Mouse (Mus musculus): ENCODE measurements at regions not wholly inside any gene's neighbourhood (a gene's known extent, or its start where the extent isn't known, plus 50 kb on each side); places are given as distances from the start of the nearest gene placed in this dataset.
A peak's percentile ranks its signal among the peaks of the same experiment; 100 is the strongest.

DNA sequence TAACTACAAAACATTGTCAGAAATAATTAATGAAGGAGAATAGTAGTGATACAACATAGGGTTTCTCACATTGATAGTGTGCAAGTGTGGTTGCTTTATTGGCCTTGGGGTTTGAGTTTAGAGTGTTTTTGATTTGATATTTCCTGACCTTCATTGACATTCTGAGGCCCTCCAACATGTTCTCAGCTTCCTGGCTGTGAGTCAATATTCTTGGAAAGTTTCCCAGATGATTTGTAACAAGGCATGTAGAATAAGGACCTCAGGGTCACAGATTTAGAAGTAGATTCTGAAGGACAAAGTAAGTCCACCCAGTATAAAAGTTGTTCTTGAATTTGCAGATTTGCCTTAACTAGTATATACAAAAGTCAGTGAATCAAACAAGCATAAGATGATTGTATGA lies 969.7 kb upstream of the Pcdh9 start:
- no peak for ATAC-seq (ENCODE audit: low FRiP score)
- no peak overlapping the region for H3K4me3 ChIP-seq (ENCODE audit: low read depth, low read length)
- H3K27me3 ChIP-seq (ENCODE audit: insufficient read depth, low read length), result no peaks in the 10 kb centered on the region

DNA sequence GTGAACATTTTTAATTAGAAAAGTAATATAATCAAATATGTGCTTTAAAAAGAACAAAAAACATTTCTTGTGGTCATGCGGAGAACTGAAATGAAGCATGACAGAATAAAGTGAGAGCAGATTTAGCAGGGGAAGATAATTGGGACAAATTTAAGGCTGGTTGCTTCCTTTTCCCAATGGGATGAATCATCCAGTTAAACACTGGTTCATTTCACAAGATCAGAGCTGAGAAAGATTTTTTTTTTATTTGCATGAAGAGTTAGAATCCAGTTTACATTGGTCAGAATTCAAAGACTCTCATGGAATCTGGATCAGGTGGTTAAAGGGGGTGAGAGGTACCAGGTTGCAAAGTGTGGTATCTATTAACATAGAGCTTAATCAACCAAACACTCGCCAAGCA lies 978.5 kb upstream of the Pcdh9 start:
- H3K9me3 ChIP-seq (ENCODE audit: low read length), result no peaks in the 10 kb centered on the region
- 59% methylated on average over 2 of the region's 2 CpGs for WGBS
- no peak for DNase-seq (ENCODE audit: low spot score)

More for the DNA sequence above, 969.7 kb upstream of the Pcdh9 start:
- Histone ChIP-seq H3K36me3 (ENCODE audit: insufficient read depth, low read length) (no peaks in the 10 kb centered on the region), H3K27ac (ENCODE audit: low read depth, low read length) (no peak overlapping the region), H3K4me1 (ENCODE audit: insufficient read depth, low read length) (no peaks in the 10 kb centered on the region), H3K9me3 (ENCODE audit: low read length) (no peaks in the 10 kb centered on the region), H3K4me2 (ENCODE audit: low read depth, low read length, poor library complexity, severe bottlenecking) (no peak overlapping the region), H3K9ac (replicated peaks; ENCODE audit: low read length, poor library complexity, severe bottlenecking) (no peak overlapping the region)
- DNase-seq (ENCODE audit: low spot score), result no peak
- TF ChIP-seq CTCF (IDR thresholded peaks at IDR 0.05), result no peak

DNA sequence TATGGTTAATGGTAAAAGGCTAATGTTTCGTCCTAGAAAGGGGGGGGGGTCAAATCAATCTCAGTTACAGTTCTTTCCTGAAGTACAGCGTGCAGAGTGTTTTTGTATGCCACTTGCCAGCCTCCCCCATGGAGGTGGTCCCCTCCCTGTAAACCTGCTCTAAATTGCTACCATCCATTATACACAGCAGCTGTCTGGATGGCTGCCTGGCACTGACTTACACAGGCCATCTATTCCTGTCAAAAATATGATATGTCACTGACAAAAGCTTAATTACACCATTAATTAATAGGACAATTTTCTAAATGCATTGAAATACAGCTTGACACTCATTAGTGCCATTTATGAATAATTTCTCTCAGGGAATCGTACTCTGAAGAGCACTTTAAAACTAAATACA lies 995.0 kb upstream of the 4921530L21Rik start:
- WGBS, result 64% methylated on average over 3 of the region's 3 CpGs
- Histone ChIP-seq H3K27ac (ENCODE audit: low read depth, low read length) (no peak overlapping the region), H3K4me3 (ENCODE audit: low read depth, low read length) (no peak overlapping the region), H3K36me3 (ENCODE audit: insufficient read depth, low read length) (no peaks in the 10 kb centered on the region), H3K9me3 (ENCODE audit: low read length) (no peaks in the 10 kb centered on the region), H3K9ac (replicated peaks; ENCODE audit: low read length, poor library complexity, severe bottlenecking) (no peak overlapping the region), H3K27me3 (ENCODE audit: insufficient read depth, low read length) (no peaks in the 10 kb centered on the region), H3K4me1 (ENCODE audit: insufficient read depth, low read length) (no peaks in the 10 kb centered on the region), H3K4me2 (ENCODE audit: low read depth, low read length, poor library complexity, severe bottlenecking) (no peak overlapping the region)
- DNase-seq (ENCODE audit: low spot score), result peak; percentile 43
- no peak for TF ChIP-seq CTCF (IDR thresholded peaks at IDR 0.05)
- ATAC-seq (ENCODE audit: low FRiP score), result no peak

More for the DNA sequence above, 978.5 kb upstream of the Pcdh9 start:
- no peak for TF ChIP-seq CTCF (IDR thresholded peaks at IDR 0.05)
- Histone ChIP-seq H3K36me3 (ENCODE audit: insufficient read depth, low read length) (no peaks in the 10 kb centered on the region), H3K27me3 (ENCODE audit: insufficient read depth, low read length) (no peaks in the 10 kb centered on the region), H3K4me2 (ENCODE audit: low read depth, low read length, poor library complexity, severe bottlenecking) (no peak overlapping the region), H3K4me1 (ENCODE audit: insufficient read depth, low read length) (no peaks in the 10 kb centered on the region), H3K27ac (ENCODE audit: low read depth, low read length) (no peak overlapping the region), H3K4me3 (ENCODE audit: low read depth, low read length) (no peak overlapping the region), H3K9ac (replicated peaks; ENCODE audit: low read length, poor library complexity, severe bottlenecking) (no peak overlapping the region)
- no peak for ATAC-seq (ENCODE audit: low FRiP score)

DNA sequence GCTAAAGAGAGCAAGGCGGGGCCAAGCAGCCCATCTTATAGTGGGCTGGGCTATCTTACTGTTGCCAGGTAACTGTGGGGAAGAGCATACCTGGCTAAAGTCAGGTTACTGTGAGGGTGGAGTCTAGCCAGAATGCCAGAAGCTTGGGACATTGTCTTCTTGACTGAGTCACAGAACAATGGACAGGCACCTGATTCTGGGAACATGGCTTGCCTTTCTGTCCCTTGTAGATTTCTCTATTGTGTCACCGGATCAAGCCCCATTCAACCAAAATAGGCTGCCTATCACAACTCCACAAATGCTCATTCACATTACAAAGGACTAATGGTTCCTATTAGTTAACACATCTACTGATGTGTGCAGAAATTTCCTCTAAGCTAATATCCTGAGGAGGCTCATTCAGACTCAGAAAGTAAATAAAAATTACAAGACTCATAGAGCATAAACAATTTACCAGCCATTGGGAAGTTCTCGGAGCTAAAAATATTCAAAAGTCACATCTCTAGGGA lies 985.7 kb upstream of the 4921530L21Rik start:
- no peak for DNase-seq (ENCODE audit: low spot score)
- no peak for ATAC-seq (ENCODE audit: low FRiP score)
- Histone ChIP-seq H3K27me3 (ENCODE audit: insufficient read depth, low read length) (no peaks in the 10 kb centered on the region), H3K4me2 (ENCODE audit: low read depth, low read length, poor library complexity, severe bottlenecking) (no peak overlapping the region), H3K36me3 (ENCODE audit: insufficient read depth, low read length) (no peaks in the 10 kb centered on the region), H3K27ac (ENCODE audit: low read depth, low read length) (no peak overlapping the region), H3K4me1 (ENCODE audit: insufficient read depth, low read length) (no peaks in the 10 kb centered on the region), H3K9me3 (ENCODE audit: low read length) (no peaks in the 10 kb centered on the region), H3K9ac (replicated peaks; ENCODE audit: low read length, poor library complexity, severe bottlenecking) (no peak overlapping the region), H3K4me3 (ENCODE audit: low read depth, low read length) (no peak overlapping the region)
- TF ChIP-seq CTCF (IDR thresholded peaks at IDR 0.05), result no peak
- WGBS, result 74% methylated on average over 3 of the region's 3 CpGs

DNA sequence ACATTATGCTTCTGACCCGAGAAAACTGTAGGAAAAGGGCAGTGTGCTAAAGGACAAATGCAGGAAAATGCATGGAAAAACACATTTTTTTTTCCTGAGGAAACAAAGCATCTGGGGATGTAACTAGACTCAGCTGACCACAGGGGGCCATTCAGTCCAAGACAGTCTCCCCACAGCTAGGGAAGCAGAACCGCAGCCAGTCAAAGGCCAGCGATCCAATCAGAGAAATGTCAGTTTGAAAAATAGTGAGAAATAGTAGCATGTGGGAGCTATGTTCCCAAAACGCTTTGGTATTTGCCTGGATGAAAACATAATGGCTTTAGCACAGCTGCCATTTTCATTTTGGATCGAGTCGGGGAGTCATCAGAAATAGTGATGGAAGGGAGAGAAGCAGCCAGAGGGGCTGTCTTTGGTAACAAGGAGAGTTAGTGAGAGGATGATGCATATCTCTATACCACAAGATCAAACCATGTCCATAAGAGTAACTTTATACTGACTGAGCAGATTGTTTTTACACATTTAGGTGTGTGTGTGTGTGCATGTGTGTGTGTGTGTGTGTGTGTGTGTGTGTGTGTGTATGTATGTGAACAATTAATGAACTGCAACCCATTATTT lies 982.3 kb upstream of the 4921530L21Rik start:
- TF ChIP-seq CTCF (IDR thresholded peaks at IDR 0.05), result no peak
- no peak overlapping the region for H3K27ac ChIP-seq (ENCODE audit: low read depth, low read length)
- H3K4me3 ChIP-seq (ENCODE audit: low read depth, low read length), result no peak overlapping the region
- H3K4me1 ChIP-seq (ENCODE audit: insufficient read depth, low read length), result no peaks in the 10 kb centered on the region
- H3K27me3 ChIP-seq (ENCODE audit: insufficient read depth, low read length), result no peaks in the 10 kb centered on the region
- peak; percentile 39 for DNase-seq (ENCODE audit: low spot score)
- H3K9me3 ChIP-seq (ENCODE audit: low read length), result no peaks in the 10 kb centered on the region
- no peak overlapping the region for H3K4me2 ChIP-seq (ENCODE audit: low read depth, low read length, poor library complexity, severe bottlenecking)
- no peak for ATAC-seq (ENCODE audit: low FRiP score)
- H3K36me3 ChIP-seq (ENCODE audit: insufficient read depth, low read length), result no peaks in the 10 kb centered on the region
- H3K9ac ChIP-seq (replicated peaks; ENCODE audit: low read length, poor library complexity, severe bottlenecking), result no peak overlapping the region
- WGBS, result 18% methylated on average over 6 of the region's 6 CpGs

DNA sequence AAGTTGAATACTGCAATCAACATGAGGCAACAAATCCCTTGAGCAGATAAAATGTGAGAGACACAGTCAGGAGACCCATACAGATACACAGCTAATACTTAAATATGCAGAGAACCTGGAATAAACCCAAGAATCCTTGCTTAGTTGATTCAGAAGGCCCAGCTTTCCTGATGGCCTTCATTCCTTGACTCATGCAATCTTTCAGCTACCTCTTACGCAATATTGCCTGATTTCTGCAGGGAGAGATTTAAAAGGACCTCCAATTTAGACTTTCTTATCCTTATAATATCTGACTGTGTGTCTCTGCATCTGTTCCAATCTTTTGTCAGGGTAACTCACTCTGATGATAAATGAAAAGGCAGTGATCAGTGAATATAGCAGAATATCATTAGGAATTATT lies 968.7 kb upstream of the 4921530L21Rik start:
- no peak overlapping the region for H3K4me2 ChIP-seq (ENCODE audit: low read depth, low read length, poor library complexity, severe bottlenecking)
- no peak overlapping the region for H3K4me3 ChIP-seq (ENCODE audit: low read depth, low read length)
- ATAC-seq (ENCODE audit: low FRiP score) (no peak), DNase-seq (ENCODE audit: low spot score) (no peak)
- WGBS, result 93% methylated on average over 1 of the region's 1 CpGs
- TF ChIP-seq CTCF (IDR thresholded peaks at IDR 0.05), result no peak
- H3K27me3 ChIP-seq (ENCODE audit: insufficient read depth, low read length), result no peaks in the 10 kb centered on the region
- no peaks in the 10 kb centered on the region for H3K9me3 ChIP-seq (ENCODE audit: low read length)
- H3K9ac ChIP-seq (replicated peaks; ENCODE audit: low read length, poor library complexity, severe bottlenecking), result no peak overlapping the region
- no peak overlapping the region for H3K27ac ChIP-seq (ENCODE audit: low read depth, low read length)
- H3K36me3 ChIP-seq (ENCODE audit: insufficient read depth, low read length), result no peaks in the 10 kb centered on the region
- H3K4me1 ChIP-seq (ENCODE audit: insufficient read depth, low read length), result no peaks in the 10 kb centered on the region

Data from midbrain, postnatal 0 days (tissue).